Mouse (Mus musculus) gastrocnemius, adult 2 months (tissue): ENCODE results near the gene Chpf. TPM values are rescaled to one million over a fixed set of nuclear protein-coding genes. Genes with fewer than 3 reads are reported as not detected.

ENCODE experiments used
- DNase-seq: peaks from one replicate; pipeline ENCODE4 v3.0.0; 2022
- H3K27ac ChIP-seq: fragments of 200-600 bp; 2 replicates; pipeline ENCODE4 v1.8.1; 2022; ENCODE audit warnings: mild to moderate bottlenecking
- H3K4me3 ChIP-seq: fragments of 200-600 bp; 2 replicates; pipeline ENCODE4 v1.8.1; 2022; ENCODE audit warnings: mild to moderate bottlenecking, moderate library complexity
- CTCF ChIP-seq: fragments of 200-600 bp; IDR thresholded peaks from 2 replicates; pipeline ENCODE4 v1.8.1; 2022; ENCODE audit warnings: antibody characterized with exemption, mild to moderate bottlenecking, moderate library complexity
- intact Hi-C: fragments of 180-260 bp; cut with DNase I; formaldehyde crosslinking; loops from one replicate; pipeline ENCODE4 v1.15.1; 2025
- total RNA-seq, 2 experiments: library from RNA; stranded (reverse); gene quantifications; 2 replicates each; pipeline ENCODE4 v1.2.3; 2021

Gene Chpf
- total RNA-seq, 2 experiments from 2014 or later = 3.0 to 6.2 TPM

GRCm38 (mm10) chr1:75442811-75443210 is 36.3 kb downstream of the Chpf start:
- TF ChIP-seq CTCF = no peak
- DNase-seq = no peak
- no peak overlapping the region for H3K4me3 ChIP-seq
- intact Hi-C loops = no loop called here
- no peak overlapping the region for H3K27ac ChIP-seq

GRCm38 (mm10) chr1:75442171-75442570 is 36.9 kb downstream of the Chpf start:
- no peak for TF ChIP-seq CTCF
- intact Hi-C loops = no loop called here
- Histone ChIP-seq H3K4me3 (no peak overlapping the region), H3K27ac (no peak overlapping the region)
- DNase-seq = no peak

GRCm38 (mm10) chr1:75441471-75441996 is 37.6 kb downstream of the Chpf start:
- intact Hi-C loops = no loop called here
- no peak for DNase-seq
- H3K27ac ChIP-seq = no peak overlapping the region
- no peak overlapping the region for H3K4me3 ChIP-seq
- TF ChIP-seq CTCF = no peak

- no peak overlapping the region for H3K27ac ChIP-seq
- TF ChIP-seq CTCF = no peak
- intact Hi-C loops = no loop called here
- H3K4me3 ChIP-seq = no peak overlapping the region
- DNase-seq = no peak
These were observed 38.4 kb downstream of the Chpf start for GRCm38 (mm10) chr1:75440661-75441060.

- Histone ChIP-seq H3K4me3 (no peak overlapping the region), H3K27ac (no peak overlapping the region)
- intact Hi-C loops = no loop called here
- DNase-seq = no peak
- TF ChIP-seq CTCF = no peak
These were observed 40.3 kb downstream of the Chpf start for GRCm38 (mm10) chr1:75438782-75439181.

GRCm38 (mm10) chr1:75435475-75436328 is 43.4 kb downstream of the Chpf start, which contains the start of gene Gmppa:
Gmppa (plus strand) TSS chr1:75435930.
- H3K27ac ChIP-seq = peak within 1 kb of the TSS; percentile 96
- DNase-seq = peak; percentile 90
- no peak for TF ChIP-seq CTCF
- intact Hi-C loops = no loop called here
- H3K4me3 ChIP-seq = peak within 1 kb of the TSS; percentile 94

- Histone ChIP-seq H3K4me3 (no peak overlapping the region), H3K27ac (peak overlapping the region; percentile 58; the same call in 1 of the 2 replicates)
- peak; percentile 62 for DNase-seq
- intact Hi-C loops = loop anchor here (5.0 kb wide), 1 partner anchor 84 kb away; no protein-coding TSS in a partner anchor
- peak; percentile 79 for TF ChIP-seq CTCF
These were observed 53.2 kb downstream of the Chpf start for GRCm38 (mm10) chr1:75425796-75426471.

Other genes starting within 250 kb of the Chpf start
- not detected for gene A630095N17Rik, start 247.2 kb downstream of the Chpf start, total RNA-seq
- gene Dnajb2, start 242.9 kb downstream of the Chpf start, total RNA-seq = 10 to 100 TPM; 83.2 to 88.9 TPM
- not detected for gene Ptprn, start 214.8 kb downstream of the Chpf start, total RNA-seq
- gene Resp18, start 200.9 kb downstream of the Chpf start, total RNA-seq = not detected
- gene Dnpep, start 161.3 kb downstream of the Chpf start, total RNA-seq = 10 to 100 TPM; 40.9 to 49.6 TPM
- gene Des, start 119.0 kb downstream of the Chpf start, total RNA-seq = 1,000 to 10,000 TPM; 2,035 to 2,198 TPM
- 100 to 1,000 TPM; 268 to 311 TPM for gene Speg, start 104.0 kb downstream of the Chpf start, total RNA-seq
- 10 to 100 TPM; 41.1 to 42.7 TPM for gene Gmppa, start 43.4 kb downstream of the Chpf start, total RNA-seq
- not detected for gene Asic4, start 28.9 kb downstream of the Chpf start, total RNA-seq
- gene Tmem198, start 225 bp upstream of the Chpf start, total RNA-seq = not detected
- 10 to 100 TPM; 28.4 to 41.4 TPM for gene Obsl1, start 27.1 kb upstream of the Chpf start, total RNA-seq
- gene Inha, start 27.8 kb upstream of the Chpf start, total RNA-seq = 1 to 10 TPM; 1.3 to 2.2 TPM
- gene Stk11ip, start 42.2 kb upstream of the Chpf start, total RNA-seq = 1 to 10 TPM; 6.2 to 8.4 TPM
- gene Slc4a3, start 67.0 kb upstream of the Chpf start, total RNA-seq = 10 to 100 TPM in 1 of 2 experiments, 1 to 10 TPM in 1; 7.2 to 11.9 TPM